Mouse (Mus musculus) testis, adult 2 months (tissue): ENCODE data around the gene Gm21985. TPM values are rescaled to one million over a fixed set of nuclear protein-coding genes. Genes with fewer than 3 reads are reported as not detected.
"Not testable (repeated sequence)": the region's sequence is repeated elsewhere in the genome, so short reads cannot be mapped to it uniquely, and the experiment has no call there.

ENCODE experiments used
- H3K27ac ChIP-seq: fragments of 200-500 bp; 2 replicates; pipeline ENCODE4 v1.5.1; 2012; ENCODE audit warnings: low read depth, low read length; ENCODE audit not compliant: control insufficient read depth, insufficient read depth
- H3K27me3 ChIP-seq: fragments of 200-500 bp; 2 replicates; pipeline ENCODE4 v1.6.1; 2012; ENCODE audit warnings: mild to moderate bottlenecking, low read length, moderate library complexity; ENCODE audit not compliant: control insufficient read depth, insufficient read depth
- H3K36me3 ChIP-seq: fragments of 200-500 bp; 2 replicates; pipeline ENCODE4 v1.6.1; 2012; ENCODE audit warnings: mild to moderate bottlenecking, low read length; ENCODE audit not compliant: control insufficient read depth, insufficient read depth
- H3K4me1 ChIP-seq: fragments of 200-500 bp; 2 replicates; pipeline ENCODE4 v1.6.1; 2012; ENCODE audit warnings: low read length; ENCODE audit not compliant: control insufficient read depth, insufficient read depth
- H3K4me3 ChIP-seq: fragments of 200-500 bp; 2 replicates; pipeline ENCODE4 v1.5.1; 2012; ENCODE audit warnings: low read depth, mild to moderate bottlenecking, low read length, moderate library complexity, mixed read lengths; ENCODE audit not compliant: control insufficient read depth
- CTCF ChIP-seq: fragments of 200-500 bp; IDR thresholded peaks from 2 replicates; pipeline ENCODE4 v1.5.1; 2012; ENCODE audit warnings: low read depth, mild to moderate bottlenecking, inconsistent platforms, low read length, moderate library complexity; ENCODE audit not compliant: control insufficient read depth, insufficient read depth, insufficient replicate concordance
- POLR2A ChIP-seq: fragments of 200-500 bp; IDR thresholded peaks from 2 replicates; pipeline ENCODE4 v1.6.1; 2012; ENCODE audit warnings: low read depth, mild to moderate bottlenecking, inconsistent platforms, low read length, moderate library complexity; ENCODE audit not compliant: control insufficient read depth
- polyA plus RNA-seq: library from polyadenylated mRNA; depleted of rRNA; stranded (reverse); fragments of >200 nt; gene quantifications from 2 replicates; pipeline ENCODE4 v1.2.3, GENCODE M21; 2012

Gene Gm21985
- polyA plus RNA-seq, 1 experiment = not detected

GRCm38 (mm10) chr2:112437589-112437988 lies 171.5 kb downstream of the Gm21985 start:
- Histone ChIP-seq H3K4me1 (no peaks in the 10 kb centered on the region), H3K27ac (no peak overlapping the region), H3K27me3 (no peaks in the 10 kb centered on the region), H3K4me3 (no peak overlapping the region), H3K36me3 (no peaks in the 10 kb centered on the region)
- no peak for TF ChIP-seq CTCF
- TF ChIP-seq POLR2A = no peak

GRCm38 (mm10) chr2:112443491-112443890 lies 177.4 kb downstream of the Gm21985 start:
- Histone ChIP-seq H3K4me1 (no peaks in the 10 kb centered on the region), H3K36me3 (no peaks in the 10 kb centered on the region), H3K4me3 (no peak overlapping the region), H3K27ac (no peak overlapping the region), H3K27me3 (no peaks in the 10 kb centered on the region)
- TF ChIP-seq CTCF = no peak
- TF ChIP-seq POLR2A = no peak

GRCm38 (mm10) chr2:112445511-112445910 lies 179.4 kb downstream of the Gm21985 start:
- Histone ChIP-seq H3K4me3 (no peak overlapping the region), H3K4me1 (no peaks in the 10 kb centered on the region), H3K27me3 (no peaks in the 10 kb centered on the region), H3K27ac (no peak overlapping the region), H3K36me3 (no peaks in the 10 kb centered on the region)
- TF ChIP-seq POLR2A = no peak
- TF ChIP-seq CTCF = no peak

DNA sequence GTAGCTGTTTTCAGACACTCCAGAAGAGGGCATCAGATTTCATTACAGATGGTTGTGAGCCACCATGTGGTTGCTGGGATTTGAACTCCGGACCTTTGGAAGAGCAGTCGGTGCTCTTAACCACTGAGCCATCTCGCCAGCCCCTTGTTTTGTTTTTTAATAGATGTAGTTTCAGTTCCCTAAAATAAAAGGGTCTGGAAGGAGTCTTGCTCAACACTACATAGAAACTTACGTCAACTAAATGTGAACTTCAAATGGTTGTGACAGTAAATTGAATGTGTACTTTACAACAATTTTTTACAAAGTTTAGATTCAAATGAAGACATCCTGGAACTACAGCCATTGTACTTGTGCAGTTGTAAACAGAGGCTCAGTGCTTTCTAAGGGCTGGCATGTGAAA lies 181.9 kb downstream of the Gm21985 start:
- H3K36me3 ChIP-seq, H3K4me3 ChIP-seq, H3K27me3 ChIP-seq, H3K27ac ChIP-seq, H3K4me1 ChIP-seq: not testable (repeated sequence)

DNA sequence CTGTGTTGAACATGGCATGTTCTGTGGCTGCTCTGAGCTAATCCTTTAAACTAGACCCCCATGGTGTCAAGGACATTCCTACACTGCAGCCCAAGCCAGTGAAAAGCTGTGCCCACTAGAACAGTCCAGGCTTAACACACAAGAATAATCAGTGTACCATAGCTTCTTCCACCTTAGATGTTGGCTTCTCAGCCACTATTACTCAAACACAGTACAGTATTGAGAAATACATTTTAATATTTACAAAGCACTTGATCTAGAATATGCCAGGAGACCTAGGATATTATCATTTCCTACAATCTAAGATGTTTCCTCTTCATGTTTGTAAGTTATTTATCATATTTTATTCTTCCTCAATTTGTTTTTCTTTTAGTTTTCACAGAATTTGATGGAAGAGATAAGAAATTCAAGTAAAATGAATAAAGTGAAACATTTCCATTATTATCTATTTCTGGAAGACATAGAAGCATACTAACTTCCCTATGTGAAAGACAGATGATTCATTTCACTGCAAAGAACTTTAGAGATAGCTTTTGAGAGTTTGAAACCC lies 182.5 kb downstream of the Gm21985 start:
- no peaks in the 10 kb centered on the region for H3K4me1 ChIP-seq
- no peak overlapping the region for H3K27ac ChIP-seq
- H3K4me3 ChIP-seq = no peak overlapping the region
- no peaks in the 10 kb centered on the region for H3K36me3 ChIP-seq
- no peaks in the 10 kb centered on the region for H3K27me3 ChIP-seq
- TF ChIP-seq POLR2A (no peak), CTCF (no peak)

DNA sequence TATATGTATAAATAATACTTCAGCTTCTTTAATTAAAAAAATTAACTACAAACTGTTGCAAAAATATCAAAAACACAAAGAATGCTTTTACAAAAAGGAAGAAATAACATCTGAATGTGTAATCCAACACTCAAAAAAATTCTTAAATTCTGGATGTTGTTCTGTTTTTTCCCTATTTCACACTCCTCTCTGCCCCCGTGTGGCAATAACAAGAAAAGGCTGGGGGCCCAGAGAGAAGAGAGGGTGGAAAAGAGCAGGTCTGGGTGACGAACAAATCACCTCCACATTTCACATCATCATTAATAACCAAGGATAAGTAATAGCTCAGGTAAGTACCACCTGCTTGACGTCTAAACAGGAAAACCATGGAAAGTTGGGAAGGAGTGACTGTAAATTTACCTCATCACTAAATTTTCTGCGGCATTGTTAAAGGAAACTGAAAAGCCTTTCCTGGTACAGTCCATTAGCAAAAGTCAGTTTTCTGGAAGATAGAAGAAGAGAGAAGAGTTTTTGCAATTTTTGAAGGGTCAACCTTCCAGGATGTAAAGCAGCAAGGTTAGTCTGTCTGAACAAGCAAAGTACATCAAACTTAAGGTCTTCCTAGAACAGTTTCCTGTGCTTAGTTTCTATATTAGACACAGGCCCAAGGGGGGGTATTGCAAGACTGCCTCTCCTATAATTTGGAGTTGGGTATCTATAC lies 183.6 kb downstream of the Gm21985 start:
- no peaks in the 10 kb centered on the region for H3K27me3 ChIP-seq
- no peaks in the 10 kb centered on the region for H3K4me1 ChIP-seq
- H3K4me3 ChIP-seq = no peak overlapping the region
- TF ChIP-seq POLR2A (no peak), CTCF (no peak)
- no peak overlapping the region for H3K27ac ChIP-seq
- no peaks in the 10 kb centered on the region for H3K36me3 ChIP-seq

DNA sequence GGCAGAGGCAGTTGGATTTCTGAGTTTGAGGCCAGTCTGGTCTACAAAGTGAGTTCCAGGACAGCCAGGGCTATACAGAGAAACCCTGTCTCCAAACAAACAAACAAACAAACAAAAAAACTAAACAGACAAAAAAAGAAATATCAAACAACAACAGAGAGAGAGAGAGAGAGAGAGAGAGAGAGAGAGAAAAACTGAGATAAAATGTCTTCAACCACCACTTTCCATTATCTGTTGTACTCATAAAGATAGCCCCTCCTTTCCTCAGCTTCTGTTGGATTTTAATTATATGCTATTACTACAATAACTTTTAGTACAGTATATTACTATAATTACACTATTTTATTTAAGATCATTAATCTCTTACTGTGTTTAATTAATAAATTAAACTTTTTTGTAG lies 186.4 kb downstream of the Gm21985 start:
- H3K27me3 ChIP-seq, H3K4me3 ChIP-seq, H3K4me1 ChIP-seq, H3K36me3 ChIP-seq, H3K27ac ChIP-seq: not testable (repeated sequence)
